Mouse (Mus musculus) ES-E14 (cell line): Measurements from ENCODE around the gene Olfr1057.
"Not testable (repeated sequence)": the region's sequence is repeated elsewhere in the genome, so short reads cannot be mapped to it uniquely, and the experiment has no call there.

Experiments
- CHD2 ChIP-seq: IDR thresholded peaks from 2 replicates; pipeline ENCODE4 v1.6.1; 2014; ENCODE audit warnings: mild to moderate bottlenecking, low read depth, low read length, inconsistent platforms
- MAFK ChIP-seq: IDR thresholded peaks from 2 replicates; pipeline ENCODE4 v1.6.1; 2014; ENCODE audit warnings: mild to moderate bottlenecking, low read depth, low read length, inconsistent platforms; ENCODE audit not compliant: insufficient read depth
- ZC3H11A ChIP-seq: IDR thresholded peaks from 2 replicates; pipeline ENCODE4 v1.6.1; 2012; ENCODE audit warnings: low read depth, mild to moderate bottlenecking, inconsistent platforms, low read length, borderline replicate concordance

DNA sequence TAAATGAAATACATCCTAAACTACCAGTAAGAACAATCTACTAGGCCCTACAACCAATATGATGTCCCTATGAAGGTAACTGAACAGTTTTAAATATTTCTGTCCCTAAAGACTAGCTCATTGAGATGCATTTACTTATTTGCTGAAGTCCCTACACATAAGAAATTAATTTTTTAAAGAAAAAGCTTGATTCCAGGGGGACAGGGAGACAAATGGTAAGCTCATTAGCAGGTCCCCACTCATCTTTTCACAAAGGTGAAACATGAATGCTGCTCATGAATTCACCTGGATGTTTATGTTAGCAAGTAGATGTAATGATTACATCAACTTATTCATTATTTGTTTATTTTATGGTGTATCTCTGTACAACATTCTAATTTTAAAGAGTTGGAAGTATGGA lies 48.5 kb upstream of the Olfr1057 start, which contains the start of gene Olfr1062:
- TF ChIP-seq ZC3H11A, MAFK, CHD2: not testable (repeated sequence)
